Mouse (Mus musculus): ENCODE measurements around the gene Plcb1. TPM values are rescaled to one million over a fixed set of nuclear protein-coding genes. Genes with fewer than 3 reads are reported as not detected.

The Plcb1 gene
- polyA plus RNA-seq, 3 experiments from 2014 or later: 0.24 TPM; not detected in 2

DNA sequence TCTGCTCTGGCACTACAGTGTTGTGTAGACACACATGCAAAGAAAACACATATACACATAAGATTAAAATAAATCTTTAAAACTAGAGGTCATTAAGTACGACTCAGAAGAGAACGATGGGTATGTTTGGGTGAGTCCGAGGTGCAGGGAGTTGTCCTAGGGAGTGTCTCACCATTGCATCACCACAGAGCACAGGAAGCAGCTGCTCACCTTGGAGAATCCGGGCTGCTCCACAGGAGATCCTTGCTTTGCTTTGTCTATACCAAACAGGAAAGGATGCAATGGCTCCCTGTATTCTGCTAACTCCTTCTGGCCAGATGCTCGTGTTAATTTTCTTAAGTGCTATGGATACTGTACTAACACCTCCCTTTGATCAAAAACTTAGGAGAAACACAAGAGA, 287.1 kb downstream of the Plcb1 start:
- no peak for ATAC-seq

DNA sequence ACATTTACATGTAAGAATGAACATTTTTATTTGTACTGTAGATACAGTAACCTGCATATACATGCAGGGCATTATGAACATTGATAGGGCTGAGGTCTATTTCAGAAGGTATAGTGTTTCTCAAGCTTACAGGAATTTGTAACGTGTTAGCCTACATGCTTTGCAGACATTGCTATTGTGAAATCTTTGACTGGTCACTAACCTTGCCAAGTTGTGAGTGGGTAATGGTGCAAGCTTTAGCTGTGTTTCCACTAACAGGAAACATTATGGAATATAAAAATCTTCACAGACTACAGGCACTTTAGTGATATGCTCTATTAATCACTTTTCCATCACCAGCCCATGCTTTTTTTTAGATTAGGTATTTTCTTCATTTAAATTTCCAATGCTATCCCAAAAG, 289.5 kb downstream of the Plcb1 start:
- ATAC-seq: no peak

DNA sequence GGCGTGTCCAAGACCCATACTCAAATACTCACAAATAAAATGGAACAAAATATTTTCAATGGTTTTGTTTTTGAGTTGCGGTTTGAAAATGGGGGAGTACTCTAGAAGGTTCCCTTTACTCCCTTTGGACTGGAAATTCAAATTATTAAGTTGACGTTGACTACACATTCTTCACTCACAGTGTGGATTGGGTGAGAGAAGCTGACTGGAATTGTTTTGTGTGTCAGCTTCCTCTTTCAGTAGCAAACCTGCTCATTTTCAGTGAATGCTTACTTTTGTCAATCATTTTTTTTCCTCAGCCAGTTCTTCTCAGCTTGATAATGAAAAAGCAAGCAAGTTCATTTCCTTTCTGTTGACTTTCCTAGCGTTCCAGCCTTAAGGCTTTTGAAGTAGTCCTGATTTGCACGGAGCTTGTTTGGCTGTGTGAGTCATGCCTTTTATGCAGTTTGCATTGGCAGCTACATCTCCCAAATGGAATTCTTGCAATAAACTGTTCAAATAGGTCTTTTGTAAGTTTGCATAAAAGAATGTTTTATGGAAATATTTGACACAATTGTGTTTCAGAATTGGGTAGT, 306.8 kb downstream of the Plcb1 start:
- ATAC-seq: no peak

DNA sequence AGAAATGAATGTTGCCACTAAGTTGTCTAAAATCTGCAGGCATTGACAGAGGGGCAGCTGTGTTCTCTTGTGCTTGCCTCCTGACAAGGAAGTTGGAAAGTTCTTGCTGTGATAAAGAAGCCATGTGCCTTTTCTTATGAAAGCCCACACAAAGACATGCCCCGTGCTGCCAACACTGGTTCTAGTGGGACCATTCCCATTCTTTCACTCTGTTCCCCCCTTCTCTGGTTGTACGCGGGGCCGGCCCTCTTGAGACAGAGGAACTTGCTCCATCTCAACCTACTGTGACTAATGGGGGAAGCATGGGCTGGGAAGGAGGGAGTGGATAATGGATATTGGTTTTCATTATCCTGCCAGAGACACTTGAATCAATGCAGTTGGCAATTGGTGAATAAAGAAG, 315.4 kb downstream of the Plcb1 start:
- no peak for ATAC-seq

DNA sequence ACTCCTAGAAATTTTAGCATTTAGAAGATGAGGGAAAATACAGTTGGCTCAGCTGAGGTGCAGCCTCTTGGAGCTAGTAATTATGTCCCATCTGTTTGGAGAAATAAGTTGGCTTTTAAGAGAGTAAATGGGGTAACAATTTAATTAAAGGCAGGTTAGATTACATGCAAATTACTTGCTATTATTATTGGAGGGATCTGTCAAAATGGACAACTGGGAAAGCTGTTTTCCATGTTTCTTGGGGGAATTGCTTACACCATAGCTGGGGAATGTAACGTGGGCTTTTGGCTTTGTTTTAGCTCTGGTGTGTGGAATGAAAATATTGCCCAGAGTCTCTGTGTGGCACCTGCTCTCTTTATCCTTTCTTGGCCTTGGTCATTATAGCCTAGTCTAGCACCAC, 316.1 kb downstream of the Plcb1 start:
- no peak for ATAC-seq

DNA sequence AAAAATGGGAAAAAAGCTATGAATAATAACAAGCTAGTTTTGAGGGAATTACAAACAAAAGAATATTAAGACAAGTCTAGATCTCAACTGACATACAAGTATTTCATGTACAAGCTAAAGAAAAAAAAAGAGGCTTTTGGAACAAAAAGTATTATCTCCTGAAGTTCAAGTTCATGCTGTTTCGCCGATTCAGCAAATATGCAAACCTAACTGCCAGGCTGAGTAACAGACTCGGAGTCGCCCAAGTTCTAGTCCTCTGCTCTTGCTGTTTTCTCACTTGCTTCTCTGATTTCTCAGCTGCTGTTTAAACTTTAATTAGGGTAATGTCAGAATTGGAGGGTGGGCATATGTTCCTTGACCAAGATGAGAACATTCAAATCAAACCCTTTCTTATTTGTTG, 320.8 kb downstream of the Plcb1 start:
- ATAC-seq: no peak

DNA sequence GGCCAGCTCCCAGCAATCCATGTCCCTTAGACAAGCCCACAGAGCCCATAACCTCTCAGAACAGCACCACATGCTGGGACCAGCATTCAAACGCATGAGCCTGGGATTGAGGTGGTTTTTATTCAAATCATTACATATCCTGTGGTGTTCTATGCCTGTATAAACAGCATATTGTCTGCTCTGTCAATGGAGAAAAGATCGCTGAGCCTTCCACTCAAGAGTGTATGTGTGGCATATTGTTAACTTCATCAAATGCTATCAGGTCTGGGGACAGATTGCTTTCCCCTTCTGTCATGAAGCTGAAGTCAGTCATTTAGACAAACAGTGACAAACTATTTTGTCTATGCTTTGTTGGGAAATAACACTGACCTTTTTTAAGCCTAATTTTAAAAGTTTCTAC, 322.7 kb downstream of the Plcb1 start:
- no peak for ATAC-seq

DNA sequence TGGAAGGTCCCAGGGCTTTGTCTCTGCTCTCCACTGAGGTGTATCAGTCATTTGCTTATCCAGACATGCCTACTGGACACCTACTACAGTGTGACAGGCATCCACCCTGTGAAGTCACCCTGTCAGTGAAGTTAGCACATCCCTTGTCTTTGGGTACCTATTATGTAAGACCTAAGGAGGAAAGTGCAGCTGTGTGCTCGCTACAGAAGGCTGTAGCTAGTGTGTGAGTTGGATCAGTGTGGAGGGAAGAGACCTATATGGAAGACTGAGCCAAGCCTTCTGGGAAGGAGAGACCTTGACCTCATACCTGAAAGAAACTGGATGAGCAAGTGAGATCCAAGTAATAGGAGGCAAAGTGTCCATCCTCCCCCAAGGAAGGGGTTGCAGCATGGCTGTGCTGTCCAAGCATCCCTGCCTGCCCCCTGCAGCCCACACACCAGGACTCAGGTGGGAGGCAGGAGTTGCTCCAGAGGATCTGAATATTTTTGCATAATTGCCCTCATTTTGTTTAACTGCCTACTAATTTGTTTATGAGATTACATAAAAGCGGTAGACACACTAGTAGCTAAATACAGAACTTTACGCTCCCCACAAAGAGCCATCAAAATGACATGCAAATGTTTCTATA, 328.7 kb downstream of the Plcb1 start:
- no peak for ATAC-seq

DNA sequence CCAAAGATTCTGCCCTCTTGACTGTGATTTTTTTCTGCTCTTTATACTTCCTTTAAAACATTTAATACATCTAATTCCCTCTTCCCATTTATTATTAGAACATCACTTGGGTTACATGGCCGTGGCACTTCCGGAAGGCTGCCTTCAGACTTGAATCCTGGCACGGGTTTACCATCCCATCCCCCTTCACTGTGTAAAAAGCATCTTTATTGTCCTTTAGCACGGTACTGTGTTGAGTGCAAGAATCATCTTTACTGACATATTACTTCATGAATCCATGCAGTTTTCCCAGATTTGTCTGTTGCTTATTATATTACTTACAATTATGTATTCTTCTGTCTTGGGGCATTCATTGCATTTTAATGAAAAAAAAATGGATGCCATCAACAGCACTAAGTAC, 337.2 kb downstream of the Plcb1 start:
- ATAC-seq: no peak

DNA sequence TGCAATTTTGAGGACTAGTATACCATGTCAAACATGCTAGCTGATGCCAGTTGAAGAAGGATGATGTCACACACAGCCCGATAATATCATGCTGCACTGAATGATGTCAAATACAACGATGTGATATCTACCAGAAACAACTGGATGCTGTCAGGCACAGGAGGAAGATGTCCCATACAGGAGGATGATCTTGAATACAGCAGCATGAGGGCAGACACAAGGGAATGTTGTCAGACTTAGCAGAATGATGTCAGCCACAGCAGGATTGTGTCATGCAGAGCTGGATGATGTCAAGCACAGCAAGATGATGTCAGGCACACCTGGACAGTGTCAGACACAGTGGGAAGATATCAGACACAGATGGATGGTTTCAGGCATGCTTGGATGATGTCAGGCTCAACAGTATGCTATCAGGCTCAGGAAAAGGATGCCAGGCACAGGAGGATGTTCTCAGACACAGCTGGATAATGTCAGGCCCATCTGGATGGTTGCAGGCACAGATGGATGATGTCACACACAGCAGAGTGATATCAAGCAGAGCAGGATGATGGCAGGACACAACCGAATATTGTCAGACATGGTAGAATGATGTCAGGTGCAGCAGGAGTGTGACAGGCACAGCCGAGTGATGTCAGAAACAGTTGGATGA, 338.0 kb downstream of the Plcb1 start:
- ATAC-seq: no peak

DNA sequence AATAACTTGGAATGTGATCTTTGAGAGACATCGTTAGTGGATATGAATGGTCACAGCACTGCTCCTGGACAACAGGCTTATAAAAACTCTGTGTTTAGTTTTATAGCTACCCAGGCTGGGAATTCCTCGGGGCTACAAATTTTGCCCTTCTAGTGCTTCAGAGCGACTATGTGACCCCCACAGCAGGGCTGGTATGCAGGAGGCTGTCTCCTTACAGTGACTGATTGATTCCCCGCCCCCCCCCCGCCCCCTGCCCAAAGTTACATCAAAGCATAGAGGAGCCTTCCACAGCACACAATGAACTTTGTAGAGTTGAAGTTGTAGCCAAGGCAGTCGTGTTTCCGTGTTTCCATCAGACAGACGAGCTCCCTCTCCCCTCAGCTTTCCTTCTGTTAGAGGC, 354.7 kb downstream of the Plcb1 start:
- no peak for ATAC-seq

DNA sequence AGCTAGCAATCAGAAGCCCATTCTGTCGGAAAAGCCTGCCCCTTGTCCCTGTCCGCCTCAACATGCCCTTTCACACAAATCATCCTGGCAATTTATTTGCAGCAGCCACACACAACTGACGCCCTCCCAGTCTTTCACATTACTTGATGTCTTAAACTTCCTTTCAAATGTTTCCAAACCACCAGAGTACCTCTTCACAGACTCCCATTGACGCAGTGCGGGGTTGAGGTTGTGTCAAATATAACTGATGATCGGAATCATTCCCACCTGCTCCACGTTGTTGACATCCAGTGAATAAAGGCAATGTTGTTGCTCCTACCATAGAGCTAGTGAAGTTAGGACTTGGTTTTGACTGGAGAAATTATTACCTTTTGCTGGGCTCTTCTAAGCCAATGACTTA, 366.4 kb downstream of the Plcb1 start:
- ATAC-seq: no peak

DNA sequence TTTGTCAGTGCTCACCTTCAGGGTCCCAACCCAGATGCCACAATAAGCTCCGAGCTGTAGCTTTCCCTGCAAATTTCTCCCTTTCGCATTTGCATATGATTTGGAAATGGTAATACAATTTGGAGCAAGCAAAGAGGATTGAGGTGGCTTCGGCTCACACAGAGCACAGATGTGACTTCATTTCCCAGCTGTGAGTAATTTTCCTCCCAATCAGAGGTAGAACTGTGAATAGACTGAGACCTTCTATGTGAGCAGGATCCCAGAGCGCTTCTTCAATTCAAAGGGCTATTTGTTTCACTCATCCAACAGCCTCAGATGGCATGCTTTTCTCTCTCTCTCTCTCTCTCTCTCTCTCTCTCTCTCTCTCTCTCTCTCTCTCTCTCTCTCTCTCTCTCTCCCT, 367.4 kb downstream of the Plcb1 start:
- no peak for ATAC-seq

DNA sequence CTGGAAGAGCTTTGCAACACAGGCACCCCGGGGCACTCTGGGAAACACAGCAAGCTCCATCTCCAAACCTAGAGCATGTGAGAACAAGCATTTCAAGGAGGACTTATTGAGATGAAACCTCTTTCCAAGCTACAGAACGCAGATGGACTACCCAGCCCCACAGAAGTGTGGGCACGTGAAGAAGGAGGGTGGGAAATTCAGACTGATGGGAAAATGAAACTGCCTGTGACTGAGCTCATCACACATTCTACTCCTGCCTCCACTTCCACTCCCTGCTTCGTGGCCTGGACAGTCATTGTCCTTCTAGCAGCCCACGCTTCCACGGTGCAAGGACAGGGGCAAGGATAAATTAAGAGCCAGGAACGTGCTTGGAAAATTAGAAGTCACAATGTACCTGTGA, 370.2 kb downstream of the Plcb1 start:
- no peak for ATAC-seq

DNA sequence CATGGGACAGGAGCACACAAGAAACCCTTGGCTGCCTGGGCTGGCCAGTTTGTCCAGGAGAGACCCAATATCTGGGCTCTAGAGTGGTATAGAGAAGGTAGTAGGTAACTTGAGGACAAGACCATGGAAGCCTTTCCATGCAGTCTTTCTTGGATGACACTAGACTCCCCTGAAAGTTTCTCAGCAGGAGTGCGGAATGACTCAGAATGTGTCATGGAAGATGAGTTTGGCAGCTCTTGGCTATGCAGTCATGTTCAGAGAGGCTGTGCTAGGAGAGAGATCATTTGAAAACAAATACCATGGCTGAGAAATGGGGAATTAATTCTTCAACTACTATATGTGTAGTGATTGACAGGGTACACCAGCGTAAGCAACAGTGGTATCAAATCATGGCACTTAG, 372.1 kb downstream of the Plcb1 start:
- no peak for ATAC-seq

DNA sequence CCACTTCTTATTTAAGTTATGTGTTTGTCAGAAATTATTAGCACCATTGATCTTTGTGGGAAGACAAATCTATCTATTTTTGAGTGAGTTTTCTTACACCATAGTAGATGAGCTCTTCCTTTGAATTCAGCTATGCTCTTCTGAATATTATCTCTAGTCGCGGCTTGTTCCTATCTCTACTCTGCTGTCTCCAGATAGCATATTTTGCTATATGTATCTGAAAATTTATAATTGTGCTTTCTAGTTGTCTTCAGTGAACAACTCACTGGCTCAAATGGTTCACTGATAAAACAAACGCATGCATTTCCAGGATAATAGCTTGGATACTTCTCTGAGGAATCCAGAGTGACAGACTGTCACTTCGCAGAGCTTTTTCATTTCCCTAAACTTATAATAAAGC, 375.8 kb downstream of the Plcb1 start:
- ATAC-seq: no peak

DNA sequence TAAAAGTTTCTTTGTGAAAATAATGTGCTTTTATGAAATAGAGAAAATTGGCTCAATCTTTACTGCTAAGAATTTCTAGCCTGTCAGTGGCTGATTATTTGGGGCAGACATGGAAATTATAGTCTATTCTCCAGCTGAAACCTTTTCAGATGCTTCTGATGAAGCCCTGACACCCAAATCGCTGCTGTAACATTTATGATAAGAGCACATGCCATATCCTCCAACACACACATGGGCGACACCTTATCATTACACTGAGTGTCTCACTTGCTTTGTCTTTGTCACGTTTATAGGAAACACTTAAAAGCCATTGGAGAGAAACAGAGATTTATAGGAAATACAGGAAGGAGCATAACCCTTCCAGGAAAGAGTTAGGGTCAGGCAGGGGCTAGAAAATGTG, 379.6 kb downstream of the Plcb1 start:
- ATAC-seq: no peak

DNA sequence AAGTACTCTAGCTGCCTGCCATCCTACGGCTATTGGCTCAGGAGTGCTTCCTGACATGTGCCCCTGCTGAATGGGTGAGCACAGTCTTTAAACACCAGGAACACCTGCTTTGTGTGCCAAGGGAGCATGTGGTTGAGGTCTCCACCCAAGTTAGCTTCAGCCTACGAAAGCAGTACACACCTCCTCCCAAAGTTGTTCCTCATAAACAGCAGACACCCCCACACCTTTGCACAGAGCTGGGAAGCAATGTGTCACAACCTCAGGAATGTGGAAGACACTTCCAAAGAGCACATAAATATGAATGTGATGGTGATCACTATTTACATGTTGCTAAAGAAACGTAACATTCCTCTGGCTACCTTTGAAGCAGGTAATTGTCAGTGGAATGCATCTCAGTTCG, 389.7 kb downstream of the Plcb1 start:
- no peak for ATAC-seq

DNA sequence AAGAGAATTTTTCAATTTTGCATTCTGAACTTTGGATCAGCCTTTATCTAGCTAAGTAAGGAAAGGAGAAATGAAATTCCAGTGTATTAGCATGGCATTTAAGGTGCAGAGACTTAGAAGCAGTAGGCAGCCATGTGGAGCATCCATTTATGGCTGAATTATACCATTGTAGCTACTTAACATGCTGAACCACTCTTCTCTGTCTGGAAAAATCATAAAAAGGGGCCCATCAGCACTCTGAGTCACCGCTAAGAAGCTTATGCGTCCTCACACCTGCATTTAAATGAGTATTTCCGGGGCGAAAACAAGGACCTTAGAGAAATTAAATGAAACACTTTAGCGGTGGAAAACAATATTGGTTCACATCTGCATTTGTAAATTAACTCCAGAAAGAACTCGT, 401.8 kb downstream of the Plcb1 start:
- ATAC-seq: no peak

DNA sequence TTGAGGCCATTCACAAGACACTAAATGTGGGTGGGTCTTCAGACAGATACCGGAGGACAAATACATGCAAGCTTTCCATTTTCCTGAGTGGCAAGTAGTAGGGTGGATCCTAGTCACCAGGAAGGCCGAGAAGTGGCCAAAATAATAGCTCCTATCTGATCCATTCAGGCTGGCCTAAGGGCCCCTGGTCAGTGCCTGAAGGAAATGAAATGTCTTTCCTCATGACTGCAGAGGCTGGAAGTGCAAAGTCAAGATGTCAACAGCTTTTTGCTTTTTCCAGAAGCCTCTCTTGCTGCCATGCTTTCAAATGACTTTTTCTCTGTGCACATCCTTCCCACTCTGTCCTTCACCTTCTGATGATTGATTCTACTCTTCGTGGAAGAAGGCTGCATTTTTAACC, 415.0 kb downstream of the Plcb1 start:
- no peak for ATAC-seq

DNA sequence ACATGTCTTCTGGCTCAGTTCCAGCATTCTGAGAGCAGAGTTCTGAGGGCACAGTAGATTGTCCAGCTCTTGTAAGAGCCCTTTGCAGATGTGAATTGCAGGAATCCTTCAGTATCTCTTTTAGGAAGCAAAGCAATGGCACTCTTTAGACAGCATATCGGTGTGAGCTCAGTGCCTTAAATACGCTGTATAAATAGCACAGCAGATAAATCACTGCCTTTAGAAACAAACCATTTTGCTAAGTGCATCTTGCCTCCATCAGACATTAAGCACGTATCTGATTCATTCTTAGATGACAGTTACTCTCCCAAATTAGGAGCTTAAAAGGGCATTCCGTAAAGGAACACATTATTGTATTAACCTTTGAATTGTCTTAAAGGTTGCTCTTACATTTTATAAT, 416.5 kb downstream of the Plcb1 start:
- ATAC-seq: no peak

DNA sequence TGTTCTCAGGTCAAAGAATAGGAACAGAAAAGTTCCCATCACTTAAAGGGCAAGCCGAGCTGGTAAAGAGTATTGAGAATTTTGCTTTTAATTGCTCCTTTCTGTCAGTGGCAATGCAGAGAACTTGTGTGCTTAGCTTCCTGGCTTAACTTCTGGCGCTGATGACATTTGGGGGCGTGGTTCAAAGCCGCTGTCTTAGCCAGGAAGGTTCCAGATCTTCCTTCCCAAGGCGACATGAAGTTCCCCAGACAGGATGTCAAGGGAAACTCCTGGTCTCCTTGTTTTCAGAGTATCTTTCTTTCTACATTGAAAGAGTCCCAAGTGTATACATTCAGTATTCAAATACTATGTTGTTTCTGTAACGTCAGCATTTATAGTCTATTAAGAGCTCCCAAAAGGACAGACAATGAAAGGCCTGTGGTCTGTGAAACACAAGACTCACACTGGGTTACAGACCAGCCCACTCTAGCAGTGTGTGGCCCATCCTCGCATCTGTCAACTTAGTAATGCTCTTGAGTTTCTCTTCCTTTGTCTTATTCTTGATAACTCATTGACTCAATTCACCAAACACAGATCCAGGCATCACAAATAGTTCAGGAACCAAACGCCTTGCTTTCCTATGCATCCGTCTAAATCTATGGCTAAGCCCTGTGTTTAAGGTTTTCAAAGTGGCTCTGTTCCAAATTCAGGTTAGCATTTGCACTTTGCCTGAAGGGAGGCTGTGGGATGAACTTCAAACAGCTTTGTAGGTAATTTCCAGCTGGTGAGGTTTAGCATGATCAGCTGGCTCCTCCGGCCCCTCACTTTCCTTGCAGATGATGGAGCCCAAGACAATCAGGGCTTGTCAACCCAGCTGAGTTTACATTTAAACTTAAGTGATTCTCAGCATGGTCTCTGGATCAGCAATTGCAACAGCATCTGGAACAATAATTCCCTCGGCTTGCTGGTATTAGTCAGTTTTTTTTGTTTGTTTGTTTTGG, 418.6 kb downstream of the Plcb1 start:
- no peak for ATAC-seq

DNA sequence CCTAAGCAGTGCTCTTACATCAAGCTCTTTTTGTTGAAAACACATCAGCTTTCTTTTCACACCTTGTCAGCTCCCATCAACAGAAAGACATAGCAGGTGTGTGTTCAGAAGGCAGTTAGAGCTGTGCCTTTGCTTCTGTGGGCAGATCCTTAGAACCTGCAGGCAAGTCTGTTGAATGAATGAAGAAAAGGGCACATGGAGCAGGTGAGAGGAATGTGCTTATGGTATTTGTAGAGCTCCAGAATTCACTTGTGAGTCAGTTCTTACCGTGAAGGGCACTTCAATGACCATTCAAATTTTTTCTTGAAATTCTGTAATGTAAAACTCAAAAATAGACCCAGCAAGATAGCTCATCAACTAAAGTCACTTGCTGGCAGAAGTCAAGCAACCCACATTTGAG, 423.0 kb downstream of the Plcb1 start:
- ATAC-seq: no peak
